Mouse (Mus musculus) brain, adult 2 months (tissue): Measurements from ENCODE around the gene Lactb.

ENCODE experiments used
- DNase-seq: peaks from one replicate; pipeline ENCODE4 v3.0.0; 2011; ENCODE audit warnings: low read depth, low spot score

Lactb gene

DNA sequence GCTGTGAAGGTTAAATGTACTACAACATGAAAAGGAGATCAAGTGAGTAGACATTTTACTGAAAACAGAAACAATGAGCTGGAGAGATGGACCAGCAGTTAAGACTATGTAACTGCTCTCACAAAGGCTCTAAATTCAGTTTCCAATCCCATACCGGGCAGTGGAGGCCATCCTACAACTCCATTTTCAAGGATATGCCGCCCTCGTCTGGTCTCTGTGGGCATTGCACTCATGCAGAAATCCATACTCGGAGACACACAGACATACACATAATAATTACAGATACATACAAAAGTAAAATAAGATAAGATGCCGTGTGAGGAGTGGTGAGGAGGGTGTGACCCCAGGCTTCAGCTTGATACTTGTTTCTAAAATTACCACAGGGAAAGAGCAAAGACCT, 5.2 kb upstream of the Lactb start:
- peak; percentile 68 for DNase-seq

DNA sequence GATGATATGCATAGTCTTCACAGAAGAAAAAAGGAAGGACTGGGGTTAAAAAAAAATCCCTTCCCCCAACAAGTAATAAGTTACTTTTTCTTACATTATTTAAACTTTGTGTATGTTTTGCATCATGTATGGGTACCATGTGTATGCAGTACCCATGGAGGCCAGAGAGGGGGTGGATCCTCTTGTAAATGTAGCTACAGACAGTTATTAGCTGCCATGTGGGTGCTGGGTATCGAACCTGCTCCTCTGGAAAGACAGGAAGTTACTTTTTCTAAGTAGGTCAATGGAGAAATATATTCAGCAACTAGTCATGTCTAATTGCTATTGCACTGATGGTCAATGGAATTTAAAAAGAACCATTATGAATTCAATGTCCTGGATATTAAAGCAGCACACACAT, 3.2 kb upstream of the Lactb start:
- DNase-seq = no peak

DNA sequence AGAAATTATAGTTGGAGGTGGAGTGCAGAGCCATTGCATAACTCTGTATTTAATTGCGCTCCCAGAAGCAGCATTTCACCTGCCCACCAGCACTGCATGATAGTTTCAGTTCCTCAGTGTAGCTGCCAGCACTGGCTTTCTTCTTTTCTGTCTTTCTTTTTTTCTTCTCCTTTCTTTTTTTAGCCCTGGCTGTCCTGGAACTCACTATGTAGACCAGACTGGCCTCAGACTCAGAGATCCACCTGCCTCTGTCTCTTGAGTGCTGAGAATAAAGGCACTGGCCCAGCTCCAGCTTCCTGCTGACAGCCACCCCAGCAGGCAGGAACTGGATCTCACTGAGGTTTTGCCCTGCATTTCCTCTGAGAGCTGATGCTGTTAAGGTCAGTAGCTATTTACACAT, 2.7 kb upstream of the Lactb start:
- peak; percentile 82 for DNase-seq

DNA sequence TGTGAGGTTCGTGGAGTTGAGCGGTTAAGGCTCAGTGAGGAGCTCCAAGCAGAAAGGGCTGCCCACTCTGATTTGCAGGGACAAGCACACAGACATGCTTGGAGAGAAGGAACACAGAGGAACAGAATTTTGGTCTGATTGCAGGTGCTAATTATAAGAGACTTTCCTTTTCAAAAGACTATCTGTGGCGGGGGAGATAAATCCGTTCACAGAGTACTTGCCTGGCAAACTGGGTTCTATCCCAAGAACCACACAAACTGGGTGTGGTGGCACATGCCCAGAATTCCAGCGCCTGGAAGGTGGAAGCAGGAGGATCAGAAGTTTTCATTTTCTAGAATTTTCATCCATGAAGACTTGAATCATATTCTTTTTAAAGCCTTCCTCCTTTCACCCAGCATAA, 1.8 kb upstream of the Lactb start:
- DNase-seq = peak; percentile 60

DNA sequence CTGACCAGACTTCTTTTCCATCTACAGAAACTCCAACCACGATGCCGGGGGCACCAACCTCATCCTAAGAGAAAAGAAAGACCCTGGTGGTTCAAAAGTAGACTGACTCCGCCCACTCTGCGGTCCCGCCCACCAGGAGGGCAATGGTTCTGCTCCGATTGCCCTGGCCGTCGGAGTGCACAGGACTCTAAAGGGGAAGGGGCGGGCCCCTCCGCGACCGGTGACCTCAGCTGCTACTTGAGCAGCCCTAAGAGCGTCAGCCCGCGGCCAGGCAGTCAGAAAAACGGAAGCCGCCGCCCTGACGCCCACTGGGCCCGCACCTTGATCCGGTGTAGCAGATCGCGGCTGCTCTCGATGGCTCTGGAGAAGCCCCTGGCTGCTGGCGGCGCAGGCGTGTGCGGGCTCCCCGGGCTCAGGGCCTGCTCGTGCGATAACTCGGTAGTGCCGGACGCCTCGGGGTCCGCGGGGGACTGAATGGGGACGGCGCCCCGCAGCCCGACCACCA, 511 bp downstream of the Lactb start:
- peak; percentile 67 for DNase-seq

DNA sequence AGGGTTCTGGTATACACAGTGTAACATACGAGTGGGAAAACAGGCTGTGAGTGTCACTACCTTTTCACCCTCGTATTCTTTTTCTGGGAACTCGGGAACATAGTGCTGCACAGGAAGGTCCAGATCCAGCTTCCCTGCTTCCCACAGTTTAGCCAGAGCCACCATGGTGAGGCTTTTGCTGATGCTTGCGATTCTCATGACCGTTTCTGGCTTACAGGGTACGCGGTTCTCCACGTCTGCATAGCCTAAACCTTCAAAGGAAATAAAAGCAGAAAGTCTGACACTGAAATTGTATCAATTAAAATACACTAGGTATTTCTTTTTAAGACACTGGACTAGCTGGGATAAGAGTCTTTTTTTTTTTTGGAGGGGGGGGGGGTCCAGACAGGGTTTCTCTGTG, 4.2 kb downstream of the Lactb start:
- DNase-seq = no peak

DNA sequence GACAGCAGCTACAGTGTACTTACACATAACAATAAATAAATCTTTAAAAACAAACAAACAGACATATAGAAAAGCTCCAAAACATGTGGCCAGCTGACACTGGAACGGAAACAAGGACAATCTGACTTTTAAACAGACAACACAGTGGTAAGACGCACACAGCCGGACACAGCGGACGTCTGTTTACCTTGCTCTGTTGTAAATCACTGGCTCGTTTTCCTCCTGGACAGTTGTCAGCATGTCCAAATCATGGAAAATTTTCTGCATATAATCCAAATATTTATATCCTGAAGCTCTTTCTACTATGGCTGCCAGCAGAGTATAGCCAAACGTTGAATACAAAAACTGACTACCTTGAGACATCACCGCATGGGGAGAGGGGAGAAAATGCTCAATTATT, 7.8 kb downstream of the Lactb start:
- no peak for DNase-seq

DNA sequence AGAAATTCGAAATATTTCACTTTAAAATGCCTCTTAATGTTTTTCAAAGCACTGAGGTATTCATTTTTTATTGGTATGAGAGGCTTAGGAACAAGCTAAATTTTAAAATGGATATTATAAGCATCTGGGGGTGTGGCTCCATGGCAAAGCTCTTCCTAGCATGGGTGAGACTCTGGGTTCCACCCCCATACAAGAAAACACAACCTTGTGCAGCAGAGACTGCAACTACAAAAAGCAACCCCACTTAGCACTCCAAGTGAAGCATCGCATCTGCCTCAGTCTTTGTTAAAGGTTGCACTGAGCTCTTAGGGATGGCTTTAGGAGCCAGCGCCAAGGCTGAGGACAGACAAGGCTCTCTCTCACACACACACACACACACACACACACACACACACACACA, 13.8 kb downstream of the Lactb start:
- DNase-seq = peak; percentile 58

DNA sequence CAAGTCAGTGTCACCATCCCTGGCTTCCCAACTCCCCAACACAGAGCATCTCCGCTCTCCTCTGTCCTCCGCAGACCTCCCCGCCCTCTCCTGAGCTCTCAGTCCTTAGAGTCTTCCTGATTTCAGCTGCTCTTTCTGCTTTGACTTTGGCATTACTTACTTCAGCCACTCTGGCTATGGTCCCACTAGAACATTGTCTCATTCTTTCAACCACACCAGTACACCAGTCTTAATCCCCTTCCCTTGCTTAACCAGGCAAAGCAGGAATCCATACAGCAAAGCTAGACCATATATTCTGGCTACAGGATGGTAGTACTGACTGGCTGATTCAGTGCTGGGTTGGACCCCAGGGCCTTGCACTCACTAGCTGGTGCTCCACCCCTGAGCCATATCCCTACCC, 17.8 kb downstream of the Lactb start:
- DNase-seq = no peak

DNA sequence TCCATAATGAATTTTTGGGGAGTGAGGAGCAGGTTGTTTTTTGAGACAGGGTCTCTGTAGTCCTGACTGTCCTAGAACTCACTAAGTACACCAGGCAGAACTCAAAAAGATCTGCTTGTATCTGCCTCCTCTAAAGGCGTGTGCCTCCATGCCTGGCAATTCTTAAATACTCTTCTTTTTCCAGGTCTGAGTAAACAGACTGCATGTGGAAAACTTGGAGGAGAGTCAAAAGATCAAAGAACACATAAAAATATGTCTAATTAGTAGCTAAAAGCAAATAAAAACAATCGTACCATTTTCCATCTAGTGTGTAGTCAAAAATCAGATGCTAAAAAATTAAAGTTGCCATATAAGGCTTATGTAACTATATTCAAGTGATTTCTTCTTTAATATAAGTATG, 22.4 kb downstream of the Lactb start:
- DNase-seq = no peak

DNA sequence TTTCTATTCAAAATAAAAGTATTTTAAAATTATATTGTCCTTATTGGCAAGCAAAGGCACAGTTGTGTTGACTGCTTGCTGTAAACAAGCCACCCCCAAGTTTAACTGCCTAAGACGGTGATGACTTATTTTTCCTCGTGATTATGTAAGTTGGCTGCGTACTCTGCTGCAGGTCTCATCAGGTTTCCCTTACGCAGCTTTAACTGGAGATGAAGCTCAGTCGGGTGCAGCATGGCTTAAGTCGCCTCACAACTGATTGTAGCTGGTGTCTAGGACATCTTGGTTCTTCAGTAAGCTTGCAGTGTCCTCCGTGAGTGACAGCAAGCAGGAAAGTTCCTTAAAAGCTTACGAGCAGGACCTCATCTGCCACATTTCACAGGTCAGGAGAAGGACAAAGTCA, 23.0 kb downstream of the Lactb start:
- no peak for DNase-seq

DNA sequence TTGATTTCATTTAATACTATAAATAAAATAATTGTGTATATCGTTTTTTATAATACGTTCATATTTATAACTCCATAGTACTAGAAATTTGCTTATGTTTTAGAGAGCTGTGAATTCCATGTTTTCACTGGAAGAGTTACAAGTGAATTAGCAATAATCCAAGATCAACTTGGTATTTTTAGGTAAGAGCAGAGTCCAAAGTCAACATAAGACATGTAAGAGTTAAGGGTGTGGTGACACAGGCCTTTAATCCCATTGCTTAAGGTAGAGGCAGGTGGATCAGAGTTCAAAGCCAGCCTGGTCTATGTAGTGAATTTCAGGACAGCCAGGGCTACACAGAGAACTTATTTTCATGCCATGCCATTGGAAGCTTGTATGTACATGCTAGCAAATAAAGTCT, 26.7 kb downstream of the Lactb start:
- DNase-seq = no peak

DNA sequence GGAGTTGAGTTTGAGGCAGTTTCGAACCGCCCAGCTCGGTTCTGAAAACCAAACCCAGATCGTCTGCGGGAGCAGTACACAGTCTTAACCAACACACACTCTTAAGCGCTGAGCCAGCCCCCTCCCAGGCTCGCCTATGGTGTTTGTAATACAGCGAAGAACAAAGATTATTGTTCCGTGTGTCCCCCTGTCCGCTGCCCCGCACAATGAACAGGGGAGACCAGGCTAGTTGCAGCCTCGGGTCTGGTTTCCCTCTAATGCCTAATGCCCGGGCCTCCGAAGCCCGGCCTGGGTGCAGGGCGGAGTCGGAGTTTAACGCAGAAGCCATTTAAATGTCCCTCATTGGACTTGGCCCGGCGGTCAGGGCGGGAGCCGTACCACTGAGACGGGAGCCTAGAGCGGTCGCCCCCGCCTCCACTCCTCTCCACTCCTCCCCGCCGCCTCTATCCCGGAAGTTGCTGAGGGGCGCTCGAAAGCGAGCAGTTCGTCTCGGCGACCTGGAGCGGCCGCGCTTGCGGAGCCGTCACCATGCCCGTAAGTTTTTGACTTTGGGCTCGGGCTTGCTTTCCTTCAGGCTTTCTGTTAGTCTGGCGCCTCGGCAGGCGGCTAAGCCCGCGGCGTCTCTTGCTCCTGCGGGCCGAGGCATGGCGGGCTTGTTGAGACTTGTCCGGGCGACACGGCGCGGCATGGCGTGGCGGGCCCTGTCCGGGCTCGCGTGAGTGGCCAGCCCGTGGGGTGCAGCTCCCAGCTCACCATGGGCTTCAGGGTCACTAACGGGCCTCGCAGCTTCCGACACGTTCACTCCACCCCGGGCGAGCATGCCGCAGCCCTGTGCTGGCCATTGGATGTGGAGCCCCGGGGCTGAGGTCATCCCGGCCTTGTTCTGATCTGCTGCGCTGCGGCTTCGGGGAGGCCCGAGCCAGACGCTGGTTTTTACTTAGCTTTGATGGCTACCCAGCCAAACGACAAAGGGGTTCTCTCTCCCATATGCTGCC, 29.3 kb downstream of the Lactb start, which contains the start of gene Rps27l:
Gene Rps27l, plus strand, starts transcription at position 440 of the 995 bp plus-strand sequence.
- peak; percentile 97 for DNase-seq

DNA sequence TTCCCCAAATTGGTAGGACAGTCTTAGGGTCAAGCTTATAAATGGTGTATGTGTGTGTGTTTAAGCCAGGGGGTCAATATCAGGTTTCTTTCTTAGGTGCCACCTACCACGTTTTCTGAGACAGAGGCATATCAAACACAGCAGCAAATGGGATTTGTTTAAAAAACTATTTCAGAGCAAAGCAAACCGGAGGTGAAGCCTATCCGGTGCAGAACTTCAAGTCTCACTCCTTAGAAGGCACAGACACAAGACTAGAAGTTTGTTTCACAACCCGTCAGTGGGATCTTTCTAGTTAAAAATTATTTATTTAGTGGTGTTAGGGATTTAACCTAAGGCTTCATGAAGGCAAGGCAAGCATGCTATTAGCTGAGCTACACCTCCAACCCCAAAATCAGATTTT, 30.1 kb downstream of the Lactb start:
- no peak for DNase-seq

DNA sequence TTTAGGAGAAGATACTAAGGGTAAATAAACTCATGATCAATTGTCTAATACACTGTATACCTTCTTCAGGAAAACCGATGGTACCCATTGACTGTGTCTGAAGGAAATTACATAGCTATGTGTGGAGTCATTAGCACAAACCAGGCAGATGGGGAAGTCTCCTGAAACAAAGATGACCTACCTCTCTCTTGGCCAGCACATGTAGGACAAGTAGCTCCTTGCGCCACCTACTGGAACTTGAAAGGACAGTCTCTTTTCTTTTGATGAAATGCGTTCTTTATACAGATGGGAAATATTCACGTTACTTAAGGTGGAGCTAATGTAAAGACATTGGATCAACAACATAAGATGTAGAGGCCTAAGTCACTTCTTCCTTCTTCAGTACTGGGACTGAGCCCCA, 36.4 kb downstream of the Lactb start:
- DNase-seq = peak; percentile 92

DNA sequence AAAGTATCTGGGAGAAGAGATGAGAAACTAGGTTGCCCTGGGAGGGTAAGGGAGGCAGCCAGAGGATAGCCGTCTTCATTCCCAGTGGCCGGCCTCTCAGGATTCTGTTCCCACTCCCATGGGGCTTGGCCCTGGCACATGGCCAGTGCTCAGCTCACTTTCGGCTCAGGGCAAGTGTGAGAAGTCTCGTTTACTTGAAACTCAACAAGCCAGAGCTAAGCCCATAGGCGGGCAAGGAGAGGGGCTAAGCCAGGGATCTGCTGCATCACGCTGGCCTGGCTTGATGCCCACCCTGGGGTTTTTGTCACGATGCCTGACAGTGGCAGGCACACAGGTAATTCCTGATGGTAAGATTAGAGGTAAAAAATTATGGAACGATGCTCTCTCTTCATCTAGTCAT, 37.8 kb downstream of the Lactb start:
- DNase-seq = no peak

DNA sequence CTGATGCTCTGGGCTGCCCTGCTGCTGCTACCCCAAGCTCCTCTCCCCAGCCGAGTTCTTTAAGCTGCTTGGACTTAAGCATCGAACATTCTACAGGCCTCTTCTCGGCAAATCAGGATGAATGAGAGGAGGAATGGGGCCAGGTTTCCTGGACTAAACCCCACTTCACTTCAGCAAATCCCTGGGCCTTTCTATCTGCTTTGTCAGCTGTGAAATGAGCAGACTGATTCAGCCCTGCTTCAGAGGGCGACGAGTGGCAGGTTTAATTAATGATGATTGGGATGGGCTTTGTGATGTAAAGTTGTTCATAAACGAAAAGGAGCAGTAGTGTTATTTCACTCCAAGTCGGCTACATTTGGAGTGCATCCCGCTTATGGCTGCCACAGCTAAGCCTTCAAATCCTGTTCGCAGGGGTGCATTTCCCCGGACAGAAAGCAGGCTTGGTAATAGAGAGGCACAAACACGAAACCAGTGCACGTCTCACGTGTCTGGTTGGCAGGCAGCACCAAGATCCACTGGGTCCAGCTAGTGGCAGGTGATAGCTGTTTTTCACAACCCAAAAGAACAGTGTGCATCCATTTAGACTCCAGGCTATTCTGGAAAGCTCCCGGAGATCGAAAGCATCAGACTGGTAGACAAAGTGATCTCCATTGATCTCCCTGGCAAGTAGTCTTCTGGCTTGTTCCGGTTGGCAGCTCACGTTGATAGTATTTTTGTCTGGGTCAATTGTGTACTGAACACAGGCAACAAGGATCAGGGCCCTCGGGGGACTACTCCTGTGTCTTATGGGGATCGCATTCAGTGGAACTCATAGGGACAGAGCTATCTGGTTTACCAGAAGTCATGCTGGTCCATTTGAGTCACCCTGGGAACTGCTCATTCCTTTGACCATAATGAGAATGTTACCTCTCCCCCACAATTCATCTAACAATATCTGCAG, 41.1 kb downstream of the Lactb start:
- no peak for DNase-seq

DNA sequence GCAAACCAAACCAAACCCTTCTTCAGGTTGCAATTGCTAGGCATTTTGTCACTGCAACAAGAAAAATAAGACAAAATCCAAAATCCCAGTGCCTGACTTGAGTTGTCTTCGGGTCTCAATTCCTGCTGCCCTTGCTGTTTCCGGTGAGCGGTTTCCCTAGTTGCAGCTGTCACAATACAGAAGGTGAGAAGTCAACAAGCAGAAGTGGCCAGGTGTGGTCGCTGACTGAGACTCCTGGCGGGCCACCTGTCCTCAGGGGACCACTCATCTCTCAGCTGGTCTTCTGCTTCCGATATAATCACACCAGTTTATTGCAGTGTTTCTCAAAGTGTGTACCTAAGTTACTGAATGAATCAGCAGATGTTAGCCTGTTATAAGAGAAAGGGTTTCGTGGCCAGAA, 44.9 kb downstream of the Lactb start:
- no peak for DNase-seq

DNA sequence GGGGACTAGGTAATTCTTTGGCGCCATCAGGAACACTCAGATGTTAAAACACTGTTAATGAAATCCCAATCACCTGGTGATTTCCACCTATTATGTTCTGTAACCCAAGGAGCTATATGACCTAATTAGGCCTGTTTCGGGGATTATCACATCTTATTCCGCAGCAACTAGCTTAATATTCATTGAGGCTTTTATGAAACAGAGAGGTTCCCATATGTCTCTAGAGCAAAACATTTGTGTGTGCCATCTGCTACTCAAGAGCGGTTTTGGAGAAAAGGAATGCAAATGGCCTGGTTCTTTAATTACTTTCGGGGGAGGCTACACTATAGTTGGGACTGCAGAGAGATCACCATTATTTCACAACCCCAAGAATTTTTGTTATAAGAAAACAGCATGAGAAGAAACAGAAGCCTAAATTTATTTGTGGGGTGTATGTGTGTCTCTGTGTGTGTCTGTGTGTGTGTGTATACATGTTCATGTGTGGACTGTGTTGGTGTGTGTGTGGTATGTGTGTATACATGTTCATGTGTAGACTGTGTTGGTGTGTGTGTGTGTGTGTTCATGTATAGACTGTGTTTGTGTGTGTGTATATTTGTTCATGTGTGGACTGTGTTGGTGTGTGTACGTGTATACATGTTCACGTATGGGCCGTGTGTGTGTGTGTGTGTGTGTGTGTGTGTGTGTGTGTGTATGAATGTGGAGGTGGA, 47.4 kb downstream of the Lactb start:
- DNase-seq = peak; percentile 91

DNA sequence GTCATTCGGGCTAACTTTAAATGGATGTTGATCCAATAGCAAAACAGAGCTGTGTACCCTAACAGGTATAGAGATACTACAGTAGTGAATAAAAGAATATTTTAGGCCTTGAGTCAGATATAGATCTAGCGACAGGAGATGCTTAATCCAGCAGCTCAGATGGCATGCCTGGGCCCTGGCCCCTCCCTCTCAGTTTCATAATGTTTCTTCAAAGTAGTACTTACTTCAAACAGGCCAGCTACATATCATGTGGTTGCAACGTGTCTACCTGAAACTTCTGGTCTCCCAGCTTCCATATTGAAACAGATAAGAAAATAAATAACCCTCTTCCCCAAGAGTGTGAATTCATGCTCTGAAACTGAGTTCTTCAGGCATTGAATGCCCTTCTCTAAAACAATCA, 49.4 kb downstream of the Lactb start:
- DNase-seq = no peak

DNA sequence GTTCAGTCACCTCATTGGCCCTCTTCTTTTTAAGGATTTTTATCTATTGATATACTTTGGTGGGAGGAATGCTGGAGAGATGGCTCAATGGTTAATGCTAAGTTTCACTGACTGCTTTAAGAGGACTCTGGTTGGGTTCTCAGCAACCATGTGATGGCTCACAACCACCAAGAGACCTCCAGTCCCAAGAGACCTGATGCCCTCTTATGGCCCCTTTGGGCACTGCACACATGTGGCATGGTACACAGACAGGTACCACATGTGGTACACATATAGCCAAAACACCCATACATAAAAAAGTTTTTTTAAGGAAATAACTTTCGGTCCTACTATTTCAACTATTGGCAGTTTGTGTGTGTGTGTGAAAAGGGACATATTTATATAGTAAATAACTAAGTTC, 53.2 kb downstream of the Lactb start:
- no peak for DNase-seq
